ENCODE assay signal across 17 mouse cellular contexts in genomic region chr9:25573753-25574152, GRCm38 (mm10).
DNase-seq lines count a peak whose midpoint lies in the region; ATAC-seq and TF ChIP-seq lines count a peak whose summit lies in the region.
"Had no signal": no experiment of that assay in that cellular context is flagged by ENCODE, and none has a peak within 500 bp of the region (broad histone marks: within the 10 kb centered on the region; RNA-seq: fewer than 3 reads in every experiment).

No protein-coding gene starts in this region.

- H3K9me3 ChIP-seq in neural tube, embryonic 15.5 days (replicated peaks) = no peaks in the 10 kb centered on the region
- H3K9me3 ChIP-seq: hindbrain, embryonic 13.5 days; megakaryocyte, embryonic 14.5 days had no signal

- H3K4me2 ChIP-seq in neural tube, embryonic 15.5 days = no peak overlapping the region
- H3K4me2 ChIP-seq: hindbrain, embryonic 13.5 days had no signal

- no peak overlapping the region for H3K9ac ChIP-seq in neural tube, embryonic 15.5 days (replicated peaks)
- H3K9ac ChIP-seq: hindbrain, embryonic 13.5 days had no signal

- intact Hi-C loops in heart, postnatal 25 days (cut with DNase I) = loop anchor here (2.0 kb wide), 2 partner anchors 17 to 91 kb away; no protein-coding TSS in a partner anchor
- intact Hi-C loops in left cerebral cortex, postnatal 36 days (cut with DNase I) = loop anchor here (5.0 kb wide), 1 partner anchor 91 kb away; the partner anchor contains the start of gene Eepd1

- TF ChIP-seq POLR2A in embryonic fibroblast, embryonic 13.5 days (IDR thresholded peaks at IDR 0.05; ENCODE audit: low read depth, low read length) = no peak
- no peak for TF ChIP-seq POLR2A in cerebellum, adult 2 months (IDR thresholded peaks at IDR 0.05; ENCODE audit: borderline replicate concordance, insufficient read depth, low read length)

- H3K4me3 ChIP-seq in neural tube, embryonic 15.5 days (replicated peaks) = no peak overlapping the region
- H3K4me3 ChIP-seq in embryonic fibroblast, embryonic 13.5 days (ENCODE audit: insufficient read depth, low read length) = no peak overlapping the region
- no peak overlapping the region for H3K4me3 ChIP-seq in cerebellum, adult 2 months (replicated peaks; ENCODE audit: insufficient read depth, low read depth, low read length)
- H3K4me3 ChIP-seq: erythroblast, embryonic 14.5 days; hindbrain, embryonic 13.5 days; megakaryocyte, embryonic 14.5 days had no signal

- no peak for TF ChIP-seq CTCF in embryonic fibroblast, embryonic 13.5 days (IDR thresholded peaks at IDR 0.05; ENCODE audit: borderline replicate concordance, insufficient read depth, low read length)
- TF ChIP-seq CTCF in cerebellum, adult 2 months (IDR thresholded peaks at IDR 0.05; ENCODE audit: borderline replicate concordance, insufficient read depth, low read depth, low read length) = no peak

- H3K27me3 ChIP-seq in neural tube, embryonic 15.5 days (replicated peaks) = no peaks in the 10 kb centered on the region
- H3K27me3 ChIP-seq in cerebellum, adult 2 months (ENCODE audit: control insufficient read depth, insufficient read depth, low read length) = no peaks in the 10 kb centered on the region
- H3K27me3 ChIP-seq: hindbrain, embryonic 13.5 days; megakaryocyte, embryonic 14.5 days had no signal

- peaks cover 7% of the 10 kb centered on the region; the same call in 1 of the 2 replicates for H3K4me1 ChIP-seq in neural tube, embryonic 15.5 days
- H3K4me1 ChIP-seq in embryonic fibroblast, embryonic 13.5 days (ENCODE audit: control insufficient read depth, insufficient read depth, low read length) = peaks cover 11% of the 10 kb centered on the region
- no peaks in the 10 kb centered on the region; the same call in 1 of the 2 replicates for H3K4me1 ChIP-seq in cerebellum, adult 2 months (ENCODE audit: control insufficient read depth, insufficient read depth, low read length)
- H3K4me1 ChIP-seq: megakaryocyte, embryonic 14.5 days had no signal

- no peaks in the 10 kb centered on the region for H3K36me3 ChIP-seq in neural tube, embryonic 15.5 days
- H3K36me3 ChIP-seq: hindbrain, embryonic 13.5 days had no signal

- 50% methylated on average over 7 of the region's 7 CpGs for WGBS in neural tube, embryonic 15.5 days
- WGBS in cerebellum, adult 2 months = 33% methylated on average over 7 of the region's 7 CpGs

- no peak for ATAC-seq in neural tube, embryonic 15.5 days (ENCODE audit: low FRiP score)
- ATAC-seq: CD4-positive, CD25-positive, alpha-beta regulatory T cell, adult 4 months had no signal

- DNase-seq in neural tube, embryonic 10.5 days (ENCODE audit: extremely low spot score, low spot score) = peak; percentile 42
- peak; percentile 29 for DNase-seq in heart, postnatal 25 days (ENCODE audit: low spot score)
- DNase-seq in cerebellum, adult 2 months = no peak
- DNase-seq in left cerebral cortex, postnatal 36 days (ENCODE audit: low spot score in 2 of 2) = no peak
- no peak for DNase-seq in spleen, postnatal 36 days (ENCODE audit: low spot score in 2 of 2)
- DNase-seq: cerebellum, adult 9-10 months; kidney, adult 2 months; left cerebral cortex, postnatal 4 days; lung, adult 18-20 months; retina, postnatal 1 day; spleen, adult 18-20 months had no signal

- H3K27ac ChIP-seq in neural tube, embryonic 15.5 days (replicated peaks) = no peak overlapping the region
- H3K27ac ChIP-seq in embryonic fibroblast, embryonic 13.5 days (ENCODE audit: insufficient read depth, low read length) = peak overlapping the region; percentile 34; the same call in 1 of the 2 replicates
- no peak overlapping the region for H3K27ac ChIP-seq in cerebellum, adult 2 months (ENCODE audit: insufficient read depth, low read length)
- H3K27ac ChIP-seq: hindbrain, embryonic 13.5 days had no signal

Comparison
In these comparisons a context has a peak if more than half of its experiments do, and no peak if none do; other contexts are left out.
1. DNase-seq: peak in neural tube, embryonic 10.5 days (single experiment) and heart, postnatal 25 days (single experiment); none in cerebellum, adult 2 months (0 of 2), left cerebral cortex, postnatal 36 days (0 of 2) and spleen, postnatal 36 days (0 of 2).